Mouse (Mus musculus): ENCODE measurements around the gene Ptp4a2.
"Not testable (repeated sequence)": the region's sequence is repeated elsewhere in the genome, so short reads cannot be mapped to it uniquely, and the experiment has no call there.

The Ptp4a2 gene

DNA sequence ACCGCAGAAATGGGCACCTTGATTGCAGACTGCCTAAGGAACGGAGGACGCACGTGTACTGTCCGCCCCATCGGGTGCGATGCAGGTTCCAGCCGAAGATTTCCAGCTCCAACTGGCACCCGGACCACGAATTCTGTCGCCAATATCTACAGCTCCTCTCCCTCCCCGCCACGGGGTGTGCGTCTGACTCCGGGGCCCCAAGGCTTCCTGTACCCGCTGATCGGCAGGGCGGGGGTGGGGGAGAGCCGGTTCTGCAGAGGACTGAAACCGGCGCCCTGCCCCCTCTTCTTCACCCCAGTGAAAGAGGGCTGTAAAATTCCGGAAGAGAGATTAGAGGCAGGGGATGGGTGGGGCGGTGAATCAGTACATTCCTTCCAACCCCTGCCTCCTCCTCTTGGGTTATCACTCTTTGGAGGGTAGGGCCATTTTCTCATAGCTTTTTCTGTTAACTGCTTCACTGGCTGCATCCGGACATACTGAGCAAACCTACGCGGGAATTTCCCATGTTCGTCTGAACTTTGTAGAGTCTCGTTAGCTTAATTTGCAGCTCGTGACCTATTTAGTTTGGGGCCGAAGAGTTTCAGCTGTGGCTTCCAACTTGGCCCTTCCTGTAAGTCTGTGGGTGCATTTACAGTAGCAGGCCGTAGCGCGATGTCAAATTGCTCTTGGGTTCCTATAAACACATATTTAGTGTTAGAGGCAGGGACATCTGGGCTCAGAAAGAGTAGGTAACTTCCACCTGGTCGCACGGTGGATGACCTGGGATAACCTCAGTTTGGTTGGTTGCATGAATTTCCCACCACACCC is at the start of gene Ptp4a2:
TSS of gene Ptp4a2 (plus strand) at position 422 of the 807 bp plus-strand sequence.
- DNase-seq = no peak

GRCm38 (mm10) chr4:129761606-129762005 is 49.4 kb upstream of the Ptp4a2 start:
- DNase-seq = no peak

DNA sequence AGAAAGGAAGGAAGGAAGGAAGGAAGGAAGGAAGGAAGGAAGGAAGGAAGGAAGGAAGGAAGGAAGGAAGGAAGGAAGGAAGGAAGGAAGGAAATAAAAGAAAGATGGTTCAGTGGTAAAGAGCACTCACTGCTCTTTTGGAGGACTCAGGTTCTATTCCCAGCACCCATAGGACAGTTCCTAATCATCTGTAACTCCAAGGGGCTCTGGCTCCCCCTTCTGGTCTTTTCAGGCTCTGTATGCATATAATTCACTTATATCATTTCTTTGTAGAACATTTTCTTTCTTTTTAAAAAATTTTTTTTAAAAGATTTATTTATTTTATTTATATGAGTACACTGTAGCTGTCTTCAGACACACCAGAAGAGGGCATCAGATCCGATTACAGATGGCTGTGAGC is 48.5 kb upstream of the Ptp4a2 start:
- not testable (repeated sequence) for DNase-seq

GRCm38 (mm10) chr4:129765351-129765750 is 45.7 kb upstream of the Ptp4a2 start:
- DNase-seq = no peak

- DNase-seq = no peak
These were observed 43.2 kb upstream of the Ptp4a2 start for GRCm38 (mm10) chr4:129767782-129768181.

GRCm38 (mm10) chr4:129768742-129769141 is 42.3 kb upstream of the Ptp4a2 start:
- not testable (repeated sequence) for DNase-seq

GRCm38 (mm10) chr4:129770600-129770999 is 40.4 kb upstream of the Ptp4a2 start:
- DNase-seq = no peak

- peak; percentile 45 for DNase-seq
These were observed 39.7 kb upstream of the Ptp4a2 start for GRCm38 (mm10) chr4:129771314-129771671.

DNA sequence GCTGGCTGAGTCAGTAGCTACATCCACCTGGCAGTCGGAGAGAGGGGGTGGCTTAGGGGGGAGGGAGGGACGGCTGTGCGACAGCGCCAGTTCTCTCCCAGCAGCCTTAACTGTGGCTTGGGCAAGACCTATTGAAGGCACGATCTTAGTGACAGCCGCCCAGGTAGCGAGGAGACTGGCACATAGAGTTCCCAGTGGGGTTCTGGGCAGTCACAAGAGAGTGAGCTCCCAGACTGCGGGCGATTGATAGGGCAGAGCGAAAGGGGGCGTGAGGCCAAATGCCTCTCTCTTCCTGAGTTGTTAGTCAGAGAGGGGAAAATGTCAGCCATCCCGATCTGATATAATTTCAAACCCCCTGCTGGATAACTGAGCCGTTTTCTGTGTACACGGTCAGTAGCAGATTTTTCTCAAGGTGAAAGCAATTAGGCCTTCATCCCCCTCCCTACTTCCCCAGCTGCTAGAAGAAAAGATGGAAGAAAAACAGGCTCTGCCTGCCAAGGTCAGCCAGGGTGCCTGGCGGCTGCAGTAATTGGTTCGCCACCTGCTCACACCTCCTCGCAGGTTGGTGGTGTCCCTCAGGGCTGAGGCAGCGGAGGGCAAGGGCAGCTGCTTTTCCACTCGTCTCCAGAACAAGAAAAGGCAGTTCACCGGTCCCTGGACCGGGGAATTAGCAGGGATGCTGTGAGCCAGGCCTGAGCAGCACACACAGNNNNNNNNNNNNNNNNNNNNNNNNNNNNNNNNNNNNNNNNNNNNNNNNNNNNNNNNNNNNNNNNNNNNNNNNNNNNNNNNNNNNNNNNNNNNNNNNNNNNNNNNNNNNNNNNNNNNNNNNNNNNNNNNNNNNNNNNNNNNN is 39.1 kb upstream of the Ptp4a2 start:
- no peak for DNase-seq

DNA sequence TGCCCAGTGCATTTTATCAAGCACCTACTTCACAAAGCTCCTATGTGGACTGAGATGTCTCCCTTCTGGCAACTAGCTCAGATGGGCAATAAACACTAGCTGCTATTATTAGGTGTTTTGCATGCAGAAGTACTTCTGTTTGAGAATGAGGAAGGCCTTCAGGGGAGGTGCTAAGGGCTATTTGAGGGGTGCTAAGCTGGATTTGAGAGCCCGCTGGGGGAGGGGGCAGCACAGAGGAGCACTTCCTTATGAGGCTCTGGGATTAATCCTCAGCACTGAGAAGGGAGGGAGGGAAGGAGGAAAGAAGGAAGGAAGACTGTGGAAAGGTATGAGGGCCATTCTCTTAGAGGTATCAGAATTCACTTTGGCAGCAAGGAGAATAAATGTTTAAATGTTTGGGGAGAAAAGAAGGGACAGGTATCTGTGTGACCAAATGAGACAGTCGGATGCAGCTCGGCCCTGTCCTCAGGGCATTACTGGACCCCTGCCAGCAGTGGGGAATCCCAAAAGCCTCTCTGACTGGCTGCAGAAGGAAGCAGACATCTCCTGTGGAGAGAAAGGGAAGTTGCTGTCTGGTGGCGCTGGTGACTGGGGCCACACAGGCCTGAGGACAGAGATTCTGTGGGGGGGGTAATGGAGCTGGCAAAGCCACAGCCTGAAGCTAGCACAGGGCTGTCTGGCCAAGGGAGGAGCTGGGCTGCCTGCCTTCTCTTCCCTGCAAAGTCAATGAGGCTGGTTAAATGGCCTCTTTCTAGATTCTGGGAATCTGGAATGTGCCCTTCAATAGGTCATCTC is 28.9 kb upstream of the Ptp4a2 start:
- DNase-seq = no peak

DNA sequence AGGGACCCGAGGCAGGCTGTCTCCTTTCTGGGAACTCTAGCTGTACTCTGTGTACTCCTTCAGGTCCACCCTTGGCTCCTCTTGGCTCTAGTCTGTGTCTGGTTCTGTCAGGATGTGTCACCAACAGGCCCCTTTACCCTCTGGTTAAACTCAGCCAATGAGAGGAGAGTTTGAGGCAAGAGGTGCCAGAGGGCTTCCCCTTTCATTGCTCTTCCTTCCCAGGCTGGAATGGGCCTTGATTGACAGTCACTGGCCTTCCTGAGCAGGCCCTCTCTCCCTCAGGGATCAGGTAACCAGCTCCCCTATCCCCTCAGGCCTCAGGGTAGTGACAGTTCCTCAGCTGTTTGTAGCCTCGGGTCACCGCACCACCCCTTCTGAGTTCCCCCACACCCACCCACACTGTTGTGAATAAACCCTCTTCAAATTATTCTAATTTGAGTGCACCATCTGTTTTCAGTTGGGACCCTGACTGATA is 28.1 kb upstream of the Ptp4a2 start:
- DNase-seq = no peak

DNA sequence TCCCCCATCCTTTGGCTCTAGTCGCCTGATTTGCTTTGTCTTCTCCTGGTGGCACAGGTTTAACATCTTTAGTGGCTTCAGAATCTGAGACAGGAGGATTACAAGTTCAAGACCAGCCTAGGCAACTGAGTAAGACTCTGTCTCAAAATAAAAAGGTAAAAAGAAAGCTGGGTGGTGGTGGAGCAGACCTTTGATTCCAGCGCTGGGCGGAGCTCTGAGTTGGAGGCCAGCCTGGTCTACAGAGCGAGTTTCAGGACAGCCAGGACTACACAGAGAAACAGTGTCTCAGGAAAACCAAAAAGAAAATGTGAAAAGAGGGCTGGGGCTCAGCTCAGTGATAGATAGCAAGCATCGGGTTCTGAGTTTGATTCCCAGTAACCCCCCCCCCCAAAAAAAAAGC is 27.5 kb upstream of the Ptp4a2 start:
- DNase-seq = no peak

- DNase-seq = peak; percentile 44
These were observed 25.8 kb upstream of the Ptp4a2 start for GRCm38 (mm10) chr4:129785178-129785577.

- no peak for DNase-seq
These were observed 22.3 kb upstream of the Ptp4a2 start for GRCm38 (mm10) chr4:129788693-129789092.

GRCm38 (mm10) chr4:129789635-129790034 is 21.4 kb upstream of the Ptp4a2 start:
- no peak for DNase-seq

DNA sequence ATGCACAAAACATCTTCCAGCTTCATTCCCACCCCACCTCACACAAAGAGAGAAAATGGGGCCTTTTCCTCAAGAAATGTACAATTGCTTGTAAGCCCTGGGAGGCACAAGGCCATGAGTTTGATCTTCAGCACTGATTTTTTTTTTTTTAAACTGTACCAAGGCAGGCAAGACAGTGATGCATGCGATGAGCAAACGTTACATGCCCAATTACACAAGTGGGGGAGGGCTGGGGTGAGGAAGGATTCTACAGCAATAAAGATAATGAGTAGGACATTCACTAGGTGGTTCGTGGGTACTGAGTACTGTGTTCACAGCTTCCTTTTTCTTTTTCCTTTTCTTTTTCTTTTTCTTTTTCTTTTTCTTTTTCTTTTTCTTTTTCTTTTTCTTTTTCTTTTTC is 20.5 kb upstream of the Ptp4a2 start:
- DNase-seq = no peak

DNA sequence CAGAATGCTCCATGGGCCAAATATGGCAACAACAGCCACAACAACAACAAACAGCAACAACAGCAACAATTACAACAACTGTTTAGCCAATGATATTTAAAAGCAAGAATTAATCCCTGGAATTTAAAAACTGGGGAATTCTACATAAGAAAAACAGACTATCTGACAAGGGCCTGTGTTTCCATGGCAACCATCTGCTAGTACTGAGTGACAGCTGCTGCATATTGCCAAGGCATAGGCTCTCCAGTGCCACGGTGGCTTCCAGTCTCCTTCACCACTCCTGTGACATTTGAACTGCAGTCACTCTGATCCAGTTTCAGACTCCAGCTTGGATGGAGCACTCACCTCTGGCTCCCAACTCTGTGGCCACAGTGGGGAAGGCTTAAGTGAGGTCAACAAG is 19.6 kb upstream of the Ptp4a2 start:
- DNase-seq = no peak

DNA sequence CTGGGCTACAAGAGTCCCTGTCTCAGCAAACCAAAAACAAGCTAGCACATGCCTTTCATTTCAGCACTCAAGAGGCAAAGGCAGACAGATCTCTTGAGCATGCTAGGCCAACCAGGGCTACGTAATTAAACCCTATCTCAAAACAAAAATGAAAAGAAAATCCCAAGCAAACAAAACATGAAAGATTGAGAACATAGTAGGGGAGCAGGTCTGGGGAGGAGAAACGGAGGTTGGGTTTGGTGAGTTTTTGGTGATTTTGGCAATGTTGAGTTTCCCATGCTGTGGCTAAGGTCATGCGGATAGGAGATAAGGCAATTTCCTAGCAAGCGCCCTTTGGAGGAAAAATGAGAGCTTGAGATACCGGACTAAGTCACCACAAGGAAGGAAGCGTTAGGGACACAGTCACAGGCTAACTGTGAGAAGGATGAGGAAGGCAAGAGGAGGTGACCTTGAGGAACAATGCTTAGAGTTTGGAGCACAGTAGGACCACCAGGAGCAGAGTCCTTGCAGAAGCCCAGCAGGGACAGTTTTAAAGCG is 18.3 kb upstream of the Ptp4a2 start:
- DNase-seq = no peak

DNA sequence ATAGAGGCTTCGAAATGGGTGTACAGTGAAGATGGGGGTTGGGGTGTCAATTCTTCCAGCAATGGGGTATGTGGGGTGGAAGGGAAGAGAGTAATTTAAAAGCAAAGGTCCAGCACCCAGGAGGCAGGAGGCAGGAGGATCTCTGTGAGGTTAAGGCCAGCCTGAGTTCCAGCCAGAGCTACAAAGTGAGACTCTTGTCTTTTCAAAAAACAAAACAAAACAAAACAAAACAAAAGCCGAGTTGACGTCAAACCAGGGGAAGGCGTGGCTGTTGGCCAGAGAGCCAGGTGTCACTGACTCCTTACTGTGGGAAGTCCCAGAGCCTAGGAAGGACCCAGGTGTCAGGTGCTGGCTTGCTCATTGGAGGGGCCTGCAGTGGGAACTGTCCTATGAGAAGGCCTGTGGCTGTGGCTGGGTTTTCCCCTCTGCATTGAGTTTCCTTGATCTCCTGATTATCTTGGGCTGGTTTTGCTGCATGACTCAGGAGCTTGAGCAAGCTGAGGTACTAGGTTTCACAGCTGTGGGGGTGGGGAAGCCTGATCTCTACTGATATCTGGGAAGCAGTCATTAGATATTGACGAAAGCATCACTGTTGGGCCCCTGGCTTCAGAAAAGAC is 17.2 kb upstream of the Ptp4a2 start:
- no peak for DNase-seq

- DNase-seq = peak; percentile 32
These were observed 15.7 kb upstream of the Ptp4a2 start for GRCm38 (mm10) chr4:129795151-129795860.

GRCm38 (mm10) chr4:129795861-129796260 is 15.2 kb upstream of the Ptp4a2 start:
- no peak for DNase-seq

DNA sequence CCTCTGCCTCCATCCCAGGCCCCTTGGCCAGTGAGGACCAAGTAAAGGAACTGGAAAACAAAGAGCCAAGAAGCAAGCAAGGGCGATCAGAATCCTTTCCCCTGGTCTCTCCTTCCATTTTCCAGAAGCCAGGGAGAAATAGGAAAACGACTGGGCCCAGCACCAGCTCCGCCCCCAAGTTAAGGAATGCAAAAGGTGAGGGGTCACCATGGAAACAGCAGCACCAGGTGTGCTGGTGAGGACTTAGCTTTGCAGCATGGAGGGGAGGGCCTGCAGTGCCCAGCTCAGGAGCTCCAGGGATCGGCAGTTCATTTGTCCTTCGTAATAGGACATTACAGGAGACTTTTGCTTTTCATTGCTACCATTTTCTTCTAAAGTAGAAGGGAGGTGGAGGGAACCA is 13.0 kb upstream of the Ptp4a2 start:
- no peak for DNase-seq

Measured in right cerebral cortex, postnatal 25 days (tissue).